Mouse (Mus musculus) limb, embryonic 14.5 days (tissue): ENCODE results near the gene S100a2. TPM values are rescaled to one million over a fixed set of nuclear protein-coding genes. Genes with fewer than 3 reads are reported as not detected.

Experiments used
- ATAC-seq: fragments of 200-750 bp; cut with Nextera tagmentation; 2 replicates; pipeline ENCODE4 v1.8.0; 2017; ENCODE audit warnings: low read depth, moderate number of reproducible peaks, moderate TSS enrichment; ENCODE audit not compliant: low FRiP score
- DNase-seq: peaks from one replicate; pipeline ENCODE4 v3.0.0-alpha.2; 2015; ENCODE audit warnings: low spot score
- H3K27ac ChIP-seq: fragments of 300-500 bp; sonication (generic); replicated peaks from 2 replicates; pipeline ENCODE4 v1.5.1; 2014; ENCODE audit warnings: low read depth, mild to moderate bottlenecking, low read length, moderate library complexity, mixed read lengths
- H3K27me3 ChIP-seq: fragments of 300-500 bp; sonication (generic); 2 replicates; pipeline ENCODE4 v1.6.1; 2014; ENCODE audit warnings: low read length, mixed read lengths; ENCODE audit not compliant: control insufficient read depth, insufficient read depth
- H3K36me3 ChIP-seq: fragments of 300-500 bp; sonication (generic); 2 replicates; pipeline ENCODE4 v1.6.1; 2014; ENCODE audit warnings: mild to moderate bottlenecking, low read length, moderate library complexity, mixed read lengths; ENCODE audit not compliant: control insufficient read depth, insufficient read depth
- H3K4me1 ChIP-seq: fragments of 300-500 bp; sonication (generic); 2 replicates; pipeline ENCODE4 v1.6.1; 2014; ENCODE audit warnings: antibody characterized with exemption, low read length, mixed read lengths; ENCODE audit not compliant: control insufficient read depth, insufficient read depth
- H3K4me2 ChIP-seq: fragments of 300-500 bp; sonication (generic); replicated peaks from 2 replicates; pipeline ENCODE4 v1.6.1; 2014; ENCODE audit warnings: low read depth, mild to moderate bottlenecking, low read length, moderate library complexity; ENCODE audit not compliant: severe bottlenecking
- H3K4me3 ChIP-seq: fragments of 300-500 bp; sonication (generic); replicated peaks from 2 replicates; pipeline ENCODE4 v1.5.1; 2014; ENCODE audit warnings: low read length
- H3K9ac ChIP-seq: fragments of 300-500 bp; sonication (generic); 2 replicates; pipeline ENCODE4 v1.6.1; 2014; ENCODE audit warnings: mild to moderate bottlenecking, low read depth, low read length, moderate library complexity; ENCODE audit not compliant: severe bottlenecking
- H3K9me3 ChIP-seq: fragments of 300-500 bp; sonication (generic); 2 replicates; pipeline ENCODE4 v1.6.1; 2016; ENCODE audit warnings: low read length; ENCODE audit not compliant: control insufficient read depth
- POLR2A ChIP-seq: fragments of 200-500 bp; IDR thresholded peaks from 2 replicates; pipeline ENCODE4 v1.8.0; 2012; ENCODE audit warnings: inconsistent platforms, mild to moderate bottlenecking, moderate library complexity, borderline replicate concordance; ENCODE audit not compliant: insufficient read depth, insufficient read length; ENCODE audit errors: extremely low read depth
- WGBS: fragments of 180-500 bp; shearing (Covaris S2); extraction: QIAGEN DNeasy Blood & Tissue Kit; methylation state at CpG from one replicate; pipeline ENCODE4 v1.1.7; 2014; 5-methylcytosine and 5-hydroxymethylcytosine counted together
- polyA plus RNA-seq, 2 experiments: library from polyadenylated mRNA; depleted of rRNA in 1 of 2; stranded (reverse) in 1 of 2; unstranded in 1 of 2; fragments of >200 nt; fragmentation: Nextera tagmentation in 1 of 2; extraction: Ambion mirVana in 1 of 2; gene quantifications; 2 replicates each; pipeline versions ENCODE4 v1.2.1 to v1.2.3; 2012 to 2014

Gene S100a2
- polyA plus RNA-seq, 2 experiments, result not detected

- DNase-seq, result no peak
- H3K4me1 ChIP-seq, result peaks cover 7% of the 10 kb centered on the region
- no peak overlapping the region for H3K27ac ChIP-seq
- TF ChIP-seq POLR2A, result no peak
- 95% methylated on average over 5 of the region's 5 CpGs for WGBS
- no peak overlapping the region for H3K4me2 ChIP-seq
- no peaks in the 10 kb centered on the region for H3K9me3 ChIP-seq
- no peaks in the 10 kb centered on the region for H3K27me3 ChIP-seq
- H3K36me3 ChIP-seq, result no peaks in the 10 kb centered on the region
- H3K9ac ChIP-seq, result no peak overlapping the region
- ATAC-seq, result no peak
- no peak overlapping the region for H3K4me3 ChIP-seq
Measured at GRCm38 (mm10) chr3:90581141-90581540, 8.9 kb upstream of the S100a2 start.

GRCm38 (mm10) chr3:90582156-90582555, 7.9 kb upstream of the S100a2 start:
- no peak overlapping the region for H3K27ac ChIP-seq
- H3K9ac ChIP-seq, result no peak overlapping the region
- no peak for TF ChIP-seq POLR2A
- ATAC-seq (no peak), DNase-seq (no peak)
- no peaks in the 10 kb centered on the region for H3K27me3 ChIP-seq
- no peaks in the 10 kb centered on the region for H3K9me3 ChIP-seq
- WGBS, result 87% methylated on average over 1 of the region's 1 CpGs
- H3K4me3 ChIP-seq, result no peak overlapping the region
- H3K4me1 ChIP-seq, result peaks cover 12% of the 10 kb centered on the region
- H3K4me2 ChIP-seq, result no peak overlapping the region
- H3K36me3 ChIP-seq, result no peaks in the 10 kb centered on the region

- WGBS, result 83% methylated on average over 4 of the region's 4 CpGs
- H3K27me3 ChIP-seq, result no peaks in the 10 kb centered on the region
- no peak overlapping the region for H3K4me2 ChIP-seq
- H3K9me3 ChIP-seq, result no peaks in the 10 kb centered on the region
- H3K36me3 ChIP-seq, result no peaks in the 10 kb centered on the region
- no peak for TF ChIP-seq POLR2A
- H3K4me3 ChIP-seq, result no peak overlapping the region
- peaks cover 12% of the 10 kb centered on the region for H3K4me1 ChIP-seq
- no peak overlapping the region for H3K27ac ChIP-seq
- H3K9ac ChIP-seq, result no peak overlapping the region
- DNase-seq, result no peak
- ATAC-seq, result no peak
Measured at GRCm38 (mm10) chr3:90582556-90582955, 7.5 kb upstream of the S100a2 start.

DNA sequence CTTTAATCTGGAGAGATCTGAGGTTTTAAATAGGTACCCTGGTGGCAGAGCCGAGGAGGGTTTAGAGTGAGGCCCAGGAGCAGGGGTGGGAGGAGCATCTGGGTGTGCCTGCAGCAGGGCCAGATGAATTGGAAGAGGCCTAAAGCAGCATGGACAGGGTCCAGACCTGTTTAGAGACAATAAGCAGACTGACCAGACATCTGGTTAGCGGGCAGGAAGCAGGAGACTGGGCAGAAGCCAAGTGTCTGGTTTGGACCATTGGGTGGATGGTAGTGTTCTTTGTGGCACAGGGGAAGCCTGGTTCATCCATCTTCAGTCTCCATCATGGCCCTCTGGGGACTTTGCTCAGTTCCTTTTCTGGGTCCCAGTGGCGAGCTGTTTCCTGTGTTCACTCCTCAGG, 6.2 kb upstream of the S100a2 start:
- Histone ChIP-seq H3K4me3 (no peak overlapping the region), H3K9me3 (no peaks in the 10 kb centered on the region), H3K36me3 (no peaks in the 10 kb centered on the region), H3K4me2 (no peak overlapping the region), H3K4me1 (peaks cover 12% of the 10 kb centered on the region), H3K27ac (no peak overlapping the region), H3K27me3 (no peaks in the 10 kb centered on the region), H3K9ac (no peak overlapping the region)
- TF ChIP-seq POLR2A, result no peak
- WGBS, result 18% methylated on average over 3 of the region's 3 CpGs
- ATAC-seq (no peak), DNase-seq (no peak)

GRCm38 (mm10) chr3:90585595-90585994, 4.5 kb upstream of the S100a2 start:
- peak; percentile 76 for DNase-seq
- no peak overlapping the region for H3K9ac ChIP-seq
- no peaks in the 10 kb centered on the region for H3K36me3 ChIP-seq
- H3K4me3 ChIP-seq, result no peak overlapping the region
- peak; percentile 65 for ATAC-seq
- H3K27me3 ChIP-seq, result no peaks in the 10 kb centered on the region
- WGBS, result 33% methylated on average over 5 of the region's 5 CpGs
- TF ChIP-seq POLR2A, result no peak
- H3K4me1 ChIP-seq, result peaks cover 8% of the 10 kb centered on the region
- no peaks in the 10 kb centered on the region for H3K9me3 ChIP-seq
- H3K4me2 ChIP-seq, result no peak overlapping the region
- H3K27ac ChIP-seq, result no peak overlapping the region
